Mouse (Mus musculus) spleen, postnatal 4 days (tissue): Measurements from ENCODE around the gene Zyg11b.

Experiments used
- DNase-seq, 2 experiments: peaks; one replicate each; pipeline ENCODE4 v3.0.0; 2022; ENCODE audit warnings: low spot score in 2 of 2

The Zyg11b gene

DNA sequence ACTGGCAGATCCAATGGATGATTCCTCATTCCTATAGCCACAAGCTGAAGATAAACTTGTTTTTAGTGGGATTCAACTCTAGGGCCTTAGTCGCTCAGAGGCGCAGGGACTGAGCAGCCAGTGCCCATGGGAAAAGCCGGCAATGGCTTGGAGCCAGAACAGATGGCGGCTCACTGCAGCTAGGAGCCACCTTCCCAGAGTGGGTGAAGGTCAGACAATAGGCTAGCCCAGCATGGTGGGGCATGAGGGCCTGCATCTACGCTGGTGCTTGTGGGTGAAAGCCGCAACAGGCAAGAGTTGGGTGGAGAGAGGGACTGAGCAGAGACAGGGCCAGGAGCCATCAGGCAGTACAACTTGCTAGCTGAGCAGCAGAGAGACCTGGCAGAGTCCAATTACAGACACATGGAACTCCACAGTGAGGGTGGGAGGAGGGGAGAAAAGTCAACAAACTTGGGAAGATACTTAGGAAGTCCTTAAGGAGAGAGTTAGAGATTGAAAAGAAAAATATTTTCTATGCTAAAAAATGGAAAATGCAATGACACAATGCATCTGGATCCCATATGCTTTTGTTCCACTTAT, 104.5 kb downstream of the Zyg11b start:
- DNase-seq, result no peak

GRCm38 (mm10) chr4:108192821-108193323, 108.0 kb downstream of the Zyg11b start:
- DNase-seq, result no peak

DNA sequence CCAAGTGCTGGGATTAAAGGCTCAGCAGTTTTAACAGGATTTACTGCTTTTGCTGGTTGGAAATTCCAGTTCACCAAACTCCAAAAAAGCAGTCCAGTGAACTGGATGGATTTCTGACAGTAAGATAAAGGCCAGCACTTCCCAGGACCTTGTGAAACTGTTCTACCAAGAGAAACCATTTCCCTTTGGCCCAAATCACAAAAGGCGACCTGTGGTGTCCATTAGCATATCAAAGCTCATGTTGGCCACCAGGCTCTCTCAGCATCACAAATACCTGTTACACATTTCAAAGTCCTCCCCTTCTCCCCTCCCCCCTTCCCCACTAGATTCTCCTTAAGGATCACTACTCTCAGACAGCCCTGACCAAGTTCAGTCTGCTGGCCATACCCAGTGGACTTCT, 118.6 kb downstream of the Zyg11b start:
- DNase-seq, result no peak
